In the genomic region with DNA sequence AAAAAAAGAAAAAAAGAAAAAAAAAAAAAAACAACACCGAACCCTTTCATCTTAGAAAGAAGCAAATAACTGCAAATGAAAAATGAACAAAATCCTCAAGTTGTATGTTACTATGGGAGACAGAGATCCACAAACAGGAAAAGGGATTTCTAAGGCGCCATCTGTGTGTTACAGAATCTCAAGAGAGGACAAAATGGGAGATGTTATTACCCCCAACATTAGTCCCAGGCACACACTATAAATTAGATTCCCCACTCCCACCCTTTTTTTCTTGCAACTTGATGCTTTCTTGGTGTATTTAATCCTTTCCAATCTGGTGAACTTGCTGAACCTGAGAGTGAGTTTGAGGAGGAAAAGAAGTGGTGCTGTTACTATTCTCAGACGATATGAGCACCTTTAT, we compare ENCODE assay signal across 16 mouse cellular contexts.
"Had no signal": no experiment of that assay in that cellular context is flagged by ENCODE, and none has a peak within 500 bp of the region (broad histone marks: within the 10 kb centered on the region; RNA-seq: fewer than 3 reads in every experiment).

No protein-coding gene starts in this region.

- H3K4me3 ChIP-seq: neural tube, embryonic 13.5 days; neural tube, embryonic 15.5 days; stomach, embryonic 15.5 days had no signal

- H3K9me3 ChIP-seq: neural tube, embryonic 13.5 days; neural tube, embryonic 15.5 days; stomach, embryonic 15.5 days had no signal

- H3K27ac ChIP-seq: neural tube, embryonic 13.5 days; neural tube, embryonic 15.5 days; stomach, embryonic 15.5 days; stomach, postnatal 0 days had no signal

- H3K9ac ChIP-seq: neural tube, embryonic 13.5 days; neural tube, embryonic 15.5 days; stomach, embryonic 15.5 days had no signal

- H3K4me2 ChIP-seq: neural tube, embryonic 13.5 days; neural tube, embryonic 15.5 days; stomach, embryonic 15.5 days had no signal

- H3K4me1 ChIP-seq: stomach, embryonic 15.5 days had no signal

- H3K36me3 ChIP-seq: neural tube, embryonic 13.5 days; neural tube, embryonic 15.5 days; stomach, embryonic 15.5 days had no signal

- DNase-seq: retina, postnatal 1 day; right cerebral cortex, adult 18-20 months; right cerebral cortex, postnatal 14 days; right cerebral cortex, postnatal 25 days; right cerebral cortex, postnatal 4 days; spleen, adult 18-20 months; thymus, adult 18-20 months; thymus, adult 2 months; thymus, postnatal 14 days; thymus, postnatal 25 days; thymus, postnatal 36 days; thymus, postnatal 4 days had no signal

- H3K27me3 ChIP-seq: neural tube, embryonic 13.5 days; neural tube, embryonic 15.5 days; stomach, embryonic 15.5 days had no signal
